Mouse (Mus musculus) CH12F3 (cell line): ENCODE measurements around the gene Rnasek.

ENCODE experiments used
- in situ Hi-C: fragments of 300-500 bp; cut with MboI; formaldehyde crosslinking; loops from 2 replicates; pipeline ENCODE4 v1.14.3; 2020; ENCODE audit warnings: low sequenced_read_pairs

The Rnasek gene

DNA sequence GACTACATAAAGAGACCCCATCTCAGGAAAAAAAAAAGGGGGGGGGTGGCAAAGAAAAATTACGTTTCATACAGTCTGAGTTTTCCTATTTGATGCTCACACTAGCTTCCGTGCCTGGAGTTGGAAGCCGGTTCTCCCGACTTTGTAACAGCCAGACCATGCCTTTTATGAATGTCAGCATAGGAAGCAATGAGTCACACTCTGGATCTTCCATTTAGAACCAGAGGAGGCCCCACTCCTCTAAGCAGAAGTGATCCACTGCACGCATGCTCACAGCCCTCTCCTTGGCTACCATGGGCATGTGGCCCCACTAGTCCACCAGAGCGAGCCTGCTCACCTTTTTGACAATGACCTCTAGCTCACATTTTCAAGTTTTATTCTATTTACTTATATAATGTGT, 48.5 kb downstream of the Rnasek start:
- in situ Hi-C loops, result loop anchor here (25.0 kb wide), 1 partner anchor 129 kb away; the partner anchor contains the start of gene Asgr1

DNA sequence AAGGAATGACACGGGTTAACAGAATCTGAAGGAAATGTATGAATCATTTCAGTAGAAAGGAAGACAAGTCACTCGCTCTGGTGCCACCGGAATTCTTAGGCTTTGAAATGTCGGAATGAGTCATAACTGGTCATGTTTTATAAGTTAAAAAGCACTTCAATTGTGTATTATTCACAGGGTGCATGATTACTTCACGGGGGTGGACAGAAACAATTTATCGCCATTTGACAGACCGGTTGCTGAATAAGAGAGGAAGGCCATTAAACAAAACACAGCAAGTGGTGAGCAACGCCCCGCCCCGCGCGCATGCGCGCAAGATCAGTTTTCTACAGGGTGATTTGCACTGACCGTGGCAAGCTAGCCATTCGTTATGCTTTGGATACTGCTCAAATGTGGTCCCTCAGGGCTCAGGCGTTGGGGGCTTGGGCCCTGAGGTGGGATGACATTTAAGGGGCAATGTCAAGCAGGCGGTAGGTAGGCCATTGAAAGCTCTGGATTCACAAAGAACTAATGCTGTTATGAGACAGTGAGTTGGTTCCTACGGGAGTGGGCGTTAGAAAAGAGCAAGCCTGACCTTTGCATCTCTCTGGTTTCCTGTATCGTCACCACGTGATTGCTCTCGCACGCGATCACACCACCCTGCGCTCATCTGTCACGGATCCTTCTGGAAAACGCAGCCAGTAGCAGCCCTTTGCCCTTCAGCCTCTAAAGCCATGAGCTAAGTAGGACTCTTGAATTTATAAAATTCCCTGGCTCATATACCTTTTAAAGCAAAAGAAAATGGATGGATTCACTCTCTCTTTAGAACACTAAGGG, 50.1 kb downstream of the Rnasek start:
- in situ Hi-C loops, result loop anchor here (25.0 kb wide), 1 partner anchor 127 kb away; the partner anchor contains the start of gene Asgr1
